Mouse (Mus musculus) splenic B cell, adult 2 months (primary cell): ENCODE measurements around the gene Sorl1.

Experiments used
- DNase-seq: peaks from one replicate; pipeline ENCODE4 v3.0.0-alpha.2; 2011; ENCODE audit warnings: low read depth, low spot score
- H3K27me3 ChIP-seq: 2 replicates; pipeline ENCODE4 v1.6.1; 2012; ENCODE audit warnings: mild to moderate bottlenecking, low read length, moderate library complexity, mixed read lengths; ENCODE audit not compliant: control insufficient read depth, poor library complexity, insufficient read depth, severe bottlenecking
- H3K36me3 ChIP-seq: 2 replicates; pipeline ENCODE4 v1.6.1; 2012; ENCODE audit warnings: mild to moderate bottlenecking, low read length, moderate library complexity, mixed read lengths; ENCODE audit not compliant: control insufficient read depth, poor library complexity, insufficient read depth, severe bottlenecking

Sorl1 gene

GRCm38 (mm10) chr9:42036885-42037284 lies 87.2 kb downstream of the Sorl1 start:
- Histone ChIP-seq H3K36me3 (peaks cover 11% of the 10 kb centered on the region), H3K27me3 (no peaks in the 10 kb centered on the region)
- DNase-seq = no peak

GRCm38 (mm10) chr9:42035995-42036394 lies 88.1 kb downstream of the Sorl1 start:
- peak; percentile 48 for DNase-seq
- H3K27me3 ChIP-seq = no peaks in the 10 kb centered on the region
- peaks cover 10% of the 10 kb centered on the region for H3K36me3 ChIP-seq

DNA sequence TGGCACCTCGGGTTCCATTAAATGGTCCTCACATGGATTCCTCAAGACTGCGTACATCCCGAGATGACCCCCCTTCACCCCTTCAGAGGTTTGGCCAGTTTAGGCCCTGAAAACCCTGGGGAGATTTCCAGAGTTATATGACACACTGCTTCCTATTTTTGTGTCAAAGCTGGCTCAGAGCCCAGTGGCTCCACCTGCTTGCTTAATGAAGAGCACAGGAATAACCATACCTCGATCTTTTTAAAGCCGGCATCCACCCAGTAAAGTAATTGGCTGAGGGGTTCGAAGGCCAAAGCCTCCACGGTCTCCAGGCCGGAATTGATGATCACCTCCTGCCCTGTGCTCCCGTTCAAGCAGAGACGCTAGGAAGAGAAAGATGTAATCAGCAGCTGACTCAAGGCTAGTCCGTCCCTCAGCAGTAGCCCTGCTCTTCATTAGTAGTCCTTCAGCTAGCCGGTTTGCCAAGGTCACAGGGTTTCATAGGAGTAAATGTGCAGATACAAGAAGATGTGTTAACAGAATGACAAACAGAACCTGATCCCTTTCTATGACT lies 88.8 kb downstream of the Sorl1 start:
- H3K36me3 ChIP-seq = peaks cover 10% of the 10 kb centered on the region; the same call in 1 of the 2 replicates
- no peaks in the 10 kb centered on the region for H3K27me3 ChIP-seq
- DNase-seq = no peak

DNA sequence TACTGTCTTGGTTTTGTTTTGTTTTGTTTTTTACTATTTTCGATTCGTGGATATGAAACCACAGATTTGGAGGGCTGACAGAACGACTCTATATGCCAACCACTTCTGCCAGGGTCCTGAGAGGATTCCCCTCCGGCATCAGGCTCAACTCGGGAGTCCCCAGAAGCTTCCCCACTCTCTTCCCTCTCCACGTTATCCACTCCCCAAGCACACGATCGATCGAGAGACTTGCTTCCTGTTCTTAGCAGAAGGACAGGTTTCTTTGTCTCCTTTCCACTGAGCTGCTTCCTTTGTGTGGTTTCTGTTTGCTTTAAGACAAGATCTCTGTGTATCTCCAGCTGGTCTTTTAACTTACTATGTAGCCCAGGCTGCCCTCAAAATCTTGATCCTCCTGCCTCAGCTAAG lies 90.0 kb downstream of the Sorl1 start:
- peak; percentile 51 for DNase-seq
- Histone ChIP-seq H3K27me3 (no peaks in the 10 kb centered on the region), H3K36me3 (peaks cover 16% of the 10 kb centered on the region; the same call in 1 of the 2 replicates)

- H3K36me3 ChIP-seq = peaks cover 13% of the 10 kb centered on the region; the same call in 1 of the 2 replicates
- no peaks in the 10 kb centered on the region for H3K27me3 ChIP-seq
- DNase-seq = peak; percentile 61
These were observed 90.6 kb downstream of the Sorl1 start for GRCm38 (mm10) chr9:42033291-42034115.

- Histone ChIP-seq H3K27me3 (no peaks in the 10 kb centered on the region), H3K36me3 (peaks cover 13% of the 10 kb centered on the region; the same call in 1 of the 2 replicates)
- peak; percentile 48 for DNase-seq
These were observed 91.7 kb downstream of the Sorl1 start for GRCm38 (mm10) chr9:42032419-42032818.

DNA sequence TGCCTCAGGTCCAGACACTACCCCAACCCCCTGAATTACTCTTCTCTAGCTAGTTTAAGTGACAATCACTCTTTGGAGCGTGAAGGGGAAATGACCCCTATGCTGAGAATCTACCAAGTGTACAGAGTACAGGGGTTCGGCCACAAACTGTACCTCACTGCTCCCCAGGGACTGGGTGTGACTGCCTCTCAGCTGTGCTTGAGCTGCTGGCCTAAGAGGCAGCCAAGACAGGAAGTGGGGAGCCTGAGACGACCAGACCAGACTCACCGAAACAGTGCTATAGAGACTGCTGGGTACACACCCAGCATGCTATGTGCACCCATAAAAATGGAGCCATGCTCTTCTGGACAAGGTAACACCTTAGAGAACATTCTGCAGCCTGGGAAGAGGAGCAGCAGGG lies 95.3 kb downstream of the Sorl1 start:
- peaks cover 18% of the 10 kb centered on the region for H3K36me3 ChIP-seq
- H3K27me3 ChIP-seq = no peaks in the 10 kb centered on the region
- peak; percentile 95 for DNase-seq

- H3K36me3 ChIP-seq = peaks cover 18% of the 10 kb centered on the region
- H3K27me3 ChIP-seq = no peaks in the 10 kb centered on the region
- peak; percentile 42 for DNase-seq
These were observed 99.8 kb downstream of the Sorl1 start for GRCm38 (mm10) chr9:42024257-42024656.

GRCm38 (mm10) chr9:42023383-42023782 lies 100.7 kb downstream of the Sorl1 start:
- DNase-seq = no peak
- Histone ChIP-seq H3K36me3 (peaks cover 18% of the 10 kb centered on the region), H3K27me3 (no peaks in the 10 kb centered on the region)

- Histone ChIP-seq H3K27me3 (no peaks in the 10 kb centered on the region), H3K36me3 (peaks cover 22% of the 10 kb centered on the region)
- DNase-seq = peak; percentile 83
These were observed 101.8 kb downstream of the Sorl1 start for GRCm38 (mm10) chr9:42022318-42022717.

DNA sequence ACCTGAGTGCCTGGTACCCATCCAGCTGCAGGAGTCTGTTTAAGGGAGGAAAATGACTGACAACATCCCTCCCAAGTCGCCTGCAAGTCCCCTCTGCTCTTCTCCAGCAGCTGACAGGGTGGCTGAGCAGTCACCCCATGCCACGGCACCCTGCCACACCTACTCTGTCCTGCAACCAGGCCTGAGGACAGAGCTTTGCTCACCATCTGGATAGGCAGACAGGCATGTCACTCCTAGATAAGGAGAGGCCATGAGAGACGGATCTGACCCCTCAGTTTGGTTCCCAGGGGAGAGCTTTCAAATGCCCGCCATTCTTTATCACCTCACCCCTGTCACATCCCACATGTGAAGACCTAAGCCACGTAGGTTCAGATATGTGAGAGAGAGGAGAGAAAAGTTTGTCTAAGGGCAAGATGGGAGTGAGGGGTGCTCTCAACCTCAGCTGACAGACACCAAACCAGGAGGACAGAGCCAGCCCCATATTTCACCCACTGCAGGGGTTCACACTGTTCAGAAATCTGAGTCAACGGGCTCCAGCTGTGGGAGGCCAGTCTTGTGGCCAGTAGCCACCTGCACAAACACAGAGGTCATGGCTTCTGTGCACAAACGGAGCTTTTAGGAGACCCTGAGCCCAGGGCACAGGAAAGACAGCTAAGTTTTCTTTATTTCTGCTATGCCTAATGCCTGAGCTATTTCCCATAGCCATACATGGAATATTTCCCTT lies 104.6 kb downstream of the Sorl1 start:
- no peak for DNase-seq
- peaks cover 32% of the 10 kb centered on the region for H3K36me3 ChIP-seq
- no peaks in the 10 kb centered on the region for H3K27me3 ChIP-seq

DNA sequence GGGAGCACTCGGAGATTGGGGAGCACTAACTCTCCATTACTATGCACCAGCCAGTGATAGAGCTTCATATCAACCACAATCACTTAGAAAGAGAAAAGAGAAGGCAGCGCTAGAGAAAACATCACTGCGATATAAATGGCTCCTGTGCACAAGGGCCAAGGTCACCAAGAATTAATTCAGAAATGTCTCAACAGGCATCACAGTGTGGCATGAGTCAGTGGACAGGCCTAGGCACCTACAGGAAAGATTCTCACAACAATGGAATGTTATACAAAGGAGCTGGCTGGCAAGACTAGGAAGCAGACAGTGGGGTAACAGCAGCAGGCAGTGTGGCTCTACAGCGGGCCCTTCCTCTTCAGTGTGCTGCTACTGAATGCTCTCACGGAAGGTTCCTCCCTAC lies 115.6 kb downstream of the Sorl1 start:
- no peak for DNase-seq
- Histone ChIP-seq H3K27me3 (no peaks in the 10 kb centered on the region), H3K36me3 (peaks cover 17% of the 10 kb centered on the region)

DNA sequence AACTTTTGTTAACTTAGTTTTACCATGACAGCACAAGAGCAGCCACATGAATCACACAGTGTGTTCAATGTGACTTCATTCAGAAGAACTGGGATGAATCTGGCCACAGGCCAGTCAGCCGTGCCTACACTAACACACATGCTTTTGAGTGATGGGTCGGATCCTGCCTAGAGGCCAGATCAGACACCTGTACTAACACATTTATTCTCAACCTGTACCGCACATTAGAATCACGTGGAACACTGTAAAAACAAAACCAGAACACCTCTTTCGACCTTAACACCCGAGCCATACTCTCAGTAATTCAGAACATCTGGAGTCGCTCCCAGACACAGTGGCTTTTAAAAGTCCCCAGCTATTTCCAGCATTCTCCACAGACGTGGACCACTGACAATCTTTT lies 119.0 kb downstream of the Sorl1 start:
- Histone ChIP-seq H3K27me3 (no peaks in the 10 kb centered on the region), H3K36me3 (peaks cover 22% of the 10 kb centered on the region)
- DNase-seq = no peak

DNA sequence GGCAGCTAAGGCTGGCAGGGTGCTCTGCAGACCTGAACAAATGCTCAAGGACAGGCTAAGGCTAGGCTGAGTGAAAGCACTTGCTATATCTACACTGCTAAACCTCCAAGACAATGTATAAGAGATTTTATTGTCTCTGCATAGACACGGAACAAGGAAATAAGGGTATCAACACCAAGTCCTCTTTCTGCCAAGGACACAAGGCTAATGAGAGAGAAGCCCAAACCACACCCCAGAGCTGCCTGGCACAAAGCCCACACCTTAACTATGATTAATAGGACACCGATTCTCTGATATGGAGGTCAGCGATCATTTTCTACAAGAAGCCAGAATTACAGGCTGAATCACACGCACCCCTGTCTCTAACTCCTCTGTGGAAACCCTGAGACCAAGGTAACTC lies 120.0 kb downstream of the Sorl1 start:
- Histone ChIP-seq H3K36me3 (peaks cover 23% of the 10 kb centered on the region), H3K27me3 (no peaks in the 10 kb centered on the region)
- no peak for DNase-seq
